Mouse (Mus musculus) hindbrain, embryonic 12.5 days (tissue): ENCODE results near the gene Tmem218. TPM values are rescaled to one million over a fixed set of nuclear protein-coding genes. Genes with fewer than 3 reads are reported as not detected.

Source experiments
- ATAC-seq: fragments of 200-750 bp; cut with Nextera tagmentation; 2 replicates; pipeline ENCODE4 v1.8.0; 2017; ENCODE audit warnings: moderate TSS enrichment; ENCODE audit not compliant: low FRiP score
- H3K27ac ChIP-seq: fragments of 300-500 bp; sonication (generic); 2 replicates; pipeline ENCODE4 v1.5.1; 2016; ENCODE audit warnings: mild to moderate bottlenecking
- H3K27me3 ChIP-seq: fragments of 300-500 bp; sonication (generic); 2 replicates; pipeline ENCODE4 v1.6.1; 2016; ENCODE audit warnings: mild to moderate bottlenecking
- H3K36me3 ChIP-seq: fragments of 300-500 bp; sonication (generic); 2 replicates; pipeline ENCODE4 v1.6.1; 2016; ENCODE audit warnings: mild to moderate bottlenecking
- H3K4me1 ChIP-seq: fragments of 300-500 bp; sonication (generic); 2 replicates; pipeline ENCODE4 v1.6.1; 2016
- H3K4me2 ChIP-seq: fragments of 300-500 bp; sonication (generic); replicated peaks from 2 replicates; pipeline ENCODE4 v1.6.1; 2016; ENCODE audit warnings: mild to moderate bottlenecking
- H3K4me3 ChIP-seq: fragments of 300-500 bp; sonication (generic); 2 replicates; pipeline ENCODE4 v1.5.1; 2016; ENCODE audit warnings: mild to moderate bottlenecking
- H3K9ac ChIP-seq: fragments of 300-500 bp; sonication (generic); 2 replicates; pipeline ENCODE4 v1.6.1; 2016; ENCODE audit warnings: mild to moderate bottlenecking, moderate library complexity
- H3K9me3 ChIP-seq: fragments of 300-500 bp; sonication (generic); replicated peaks from 2 replicates; pipeline ENCODE4 v1.6.1; 2016; ENCODE audit warnings: mild to moderate bottlenecking
- WGBS: fragments of 180-500 bp; shearing (Covaris S2); methylation state at CpG from one replicate; pipeline ENCODE4 v1.1.7; 2016; 5-methylcytosine and 5-hydroxymethylcytosine counted together
- polyA plus RNA-seq: library from polyadenylated mRNA; unstranded; fragments of >200 nt; fragmentation: Nextera tagmentation; extraction: Ambion mirVana; gene quantifications from 2 replicates; pipeline ENCODE4 v1.2.1, GENCODE M21; 2016

Tmem218 gene
- polyA plus RNA-seq, 1 experiment from 2014 or later, result 12.7 TPM

DNA sequence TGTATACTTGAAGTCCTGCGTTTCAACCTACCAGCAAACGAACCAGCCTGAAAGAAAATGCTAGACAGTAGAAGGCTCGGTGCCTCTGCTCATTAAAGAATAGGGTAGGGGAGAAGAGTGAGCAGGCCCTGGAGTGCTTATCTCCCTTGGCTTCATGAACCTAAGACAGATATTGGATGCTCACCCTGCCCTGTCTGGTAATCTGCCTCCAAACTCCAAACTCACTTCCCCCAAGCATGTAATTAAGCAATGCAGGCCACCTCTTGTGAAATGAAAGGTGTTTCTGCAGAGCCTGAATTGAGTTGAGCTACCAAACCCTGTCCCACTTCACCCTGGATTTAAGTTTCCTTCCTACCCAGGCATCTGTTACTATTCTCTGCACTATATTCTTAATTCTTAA lies 34.7 kb downstream of the Tmem218 start:
- H3K4me2 ChIP-seq, result no peak overlapping the region
- H3K4me1 ChIP-seq, result no peaks in the 10 kb centered on the region
- no peak for ATAC-seq
- H3K36me3 ChIP-seq, result no peaks in the 10 kb centered on the region
- H3K27me3 ChIP-seq, result no peaks in the 10 kb centered on the region
- H3K27ac ChIP-seq, result no peak overlapping the region
- no peaks in the 10 kb centered on the region for H3K9me3 ChIP-seq
- no peak overlapping the region for H3K4me3 ChIP-seq
- no peak overlapping the region for H3K9ac ChIP-seq
- 86% methylated on average over 3 of the region's 3 CpGs for WGBS

DNA sequence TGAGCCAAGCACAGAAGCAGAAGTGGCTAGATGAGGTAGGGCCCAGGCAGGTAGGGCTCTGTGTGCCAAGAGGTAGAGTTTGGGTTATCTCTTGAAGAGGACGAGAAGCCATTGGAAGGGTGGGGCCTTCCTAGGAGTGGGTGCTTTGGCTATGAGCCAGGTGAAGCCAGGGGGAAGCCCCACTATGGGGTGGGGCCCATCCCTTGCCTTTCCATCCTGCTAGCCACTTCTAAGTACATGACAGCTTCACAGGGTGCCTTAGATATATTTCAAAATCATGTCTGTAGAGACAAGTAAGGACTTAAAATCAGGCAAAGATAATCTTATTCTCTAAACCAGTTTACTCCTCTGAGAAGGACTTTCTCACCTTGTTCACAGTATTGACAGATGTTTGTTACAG lies 36.6 kb downstream of the Tmem218 start:
- H3K27me3 ChIP-seq, result no peaks in the 10 kb centered on the region
- no peak overlapping the region for H3K4me3 ChIP-seq
- WGBS, result 80% methylated on average over 1 of the region's 1 CpGs
- no peak overlapping the region for H3K9ac ChIP-seq
- no peak overlapping the region for H3K4me2 ChIP-seq
- H3K9me3 ChIP-seq, result no peaks in the 10 kb centered on the region
- H3K27ac ChIP-seq, result no peak overlapping the region
- no peak for ATAC-seq
- no peaks in the 10 kb centered on the region for H3K36me3 ChIP-seq
- H3K4me1 ChIP-seq, result no peaks in the 10 kb centered on the region

DNA sequence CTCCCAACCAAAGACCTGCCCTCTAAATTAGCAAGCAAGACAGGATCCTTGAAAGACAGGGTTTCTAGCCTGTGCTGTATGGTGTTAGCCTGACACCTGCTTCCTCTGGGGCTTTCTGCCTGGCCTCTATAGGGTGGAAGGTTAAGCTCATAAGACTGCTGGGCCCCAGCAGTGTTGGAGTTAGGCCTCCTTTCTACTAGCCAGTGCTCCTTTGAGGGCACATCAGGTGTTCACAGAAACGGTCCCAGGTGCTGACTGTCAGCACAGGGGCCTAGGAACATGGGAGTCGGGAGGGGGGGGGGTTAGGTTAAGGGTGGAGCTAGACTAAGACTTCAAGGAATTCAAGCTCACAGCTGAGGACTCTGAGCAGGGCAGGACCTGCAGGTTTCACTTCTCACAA lies 37.4 kb downstream of the Tmem218 start:
- H3K27me3 ChIP-seq, result no peaks in the 10 kb centered on the region
- no peak overlapping the region for H3K27ac ChIP-seq
- H3K36me3 ChIP-seq, result no peaks in the 10 kb centered on the region
- 66% methylated on average over 2 of the region's 2 CpGs for WGBS
- H3K9me3 ChIP-seq, result no peaks in the 10 kb centered on the region
- no peak overlapping the region for H3K9ac ChIP-seq
- H3K4me1 ChIP-seq, result no peaks in the 10 kb centered on the region
- no peak overlapping the region for H3K4me2 ChIP-seq
- no peak overlapping the region for H3K4me3 ChIP-seq
- no peak for ATAC-seq

DNA sequence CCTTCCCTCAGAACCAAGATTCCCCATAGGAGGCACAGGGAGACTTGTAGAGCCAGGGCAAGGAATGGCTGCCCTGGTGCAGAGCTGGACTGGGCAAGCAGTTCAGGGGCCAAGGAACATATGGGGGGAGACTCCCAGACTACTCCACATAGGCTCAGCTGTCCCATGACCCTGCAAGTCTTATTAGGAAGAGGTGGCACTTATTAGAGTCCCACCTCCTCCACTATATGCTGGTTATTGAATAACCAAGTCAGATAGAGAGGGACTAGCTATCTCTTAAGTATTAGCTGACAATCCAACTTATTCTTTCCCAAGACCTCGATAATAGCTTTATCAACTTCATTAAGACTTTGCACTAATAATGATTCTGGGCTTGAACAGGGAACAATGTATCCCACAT lies 37.8 kb downstream of the Tmem218 start:
- 97% methylated on average over 1 of the region's 1 CpGs for WGBS
- no peak for ATAC-seq

DNA sequence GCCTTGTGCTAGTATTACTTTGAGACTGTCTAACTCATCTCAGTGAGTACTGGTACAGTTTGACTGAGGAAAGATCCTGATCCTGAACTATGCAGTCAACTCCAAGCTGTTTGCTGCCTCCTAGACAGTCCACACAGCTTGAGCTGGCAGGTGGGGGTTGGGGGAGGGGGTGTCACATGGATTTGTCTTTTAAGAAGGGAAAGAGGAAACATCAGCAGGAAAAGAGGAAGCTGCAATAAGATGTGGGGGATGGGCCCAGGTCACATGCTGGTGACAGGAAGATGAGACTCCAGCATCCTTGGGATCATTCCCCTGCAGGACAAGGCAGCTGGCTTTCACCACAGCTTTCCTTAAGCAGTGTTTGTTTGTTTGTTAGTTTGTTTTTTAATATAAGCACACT lies 39.4 kb downstream of the Tmem218 start:
- no peaks in the 10 kb centered on the region for H3K9me3 ChIP-seq
- no peak for ATAC-seq
- H3K4me1 ChIP-seq, result no peaks in the 10 kb centered on the region
- no peaks in the 10 kb centered on the region for H3K36me3 ChIP-seq
- H3K4me2 ChIP-seq, result no peak overlapping the region
- H3K27me3 ChIP-seq, result no peaks in the 10 kb centered on the region
- no peak overlapping the region for H3K9ac ChIP-seq
- no peak overlapping the region for H3K4me3 ChIP-seq
- no peak overlapping the region for H3K27ac ChIP-seq

More for the DNA sequence above, 37.8 kb downstream of the Tmem218 start:
- Histone ChIP-seq H3K4me2 (no peak overlapping the region), H3K4me3 (no peak overlapping the region), H3K9me3 (no peaks in the 10 kb centered on the region), H3K9ac (no peak overlapping the region), H3K36me3 (no peaks in the 10 kb centered on the region), H3K4me1 (no peaks in the 10 kb centered on the region), H3K27ac (no peak overlapping the region), H3K27me3 (no peaks in the 10 kb centered on the region)

DNA sequence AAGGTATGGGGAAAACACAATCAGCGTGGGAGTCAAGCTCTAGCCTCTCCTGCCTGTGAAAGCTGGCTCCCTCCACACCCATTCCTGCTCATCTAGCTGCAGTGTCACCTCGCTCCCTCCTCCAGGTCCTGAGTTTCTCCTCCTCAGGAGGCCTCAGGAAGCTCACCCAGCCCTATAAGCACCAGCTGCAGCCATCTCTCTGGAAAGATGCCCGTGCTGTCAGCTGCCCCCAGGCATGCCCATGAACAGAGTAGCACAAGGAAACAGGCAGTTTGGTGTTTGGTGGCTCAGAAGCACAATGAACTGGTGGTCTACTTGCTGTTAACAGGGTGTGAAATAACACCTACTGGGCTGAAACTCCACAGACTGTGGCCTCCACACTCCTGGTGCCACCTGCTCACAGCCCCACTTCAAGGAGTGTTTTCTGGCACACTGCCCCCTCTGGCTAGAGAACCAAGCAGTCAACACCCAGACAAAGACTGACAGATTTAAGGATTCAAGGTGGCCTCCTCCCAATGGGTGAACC lies 40.4 kb downstream of the Tmem218 start:
- 63% methylated on average over 3 of the region's 3 CpGs for WGBS
- no peak; the same call in 1 of the 2 replicates for ATAC-seq
- no peaks in the 10 kb centered on the region for H3K9me3 ChIP-seq
- no peaks in the 10 kb centered on the region for H3K4me1 ChIP-seq
- H3K4me2 ChIP-seq, result no peak overlapping the region
- no peak overlapping the region for H3K27ac ChIP-seq
- H3K36me3 ChIP-seq, result no peaks in the 10 kb centered on the region
- no peak overlapping the region for H3K4me3 ChIP-seq
- H3K27me3 ChIP-seq, result no peaks in the 10 kb centered on the region
- no peak overlapping the region for H3K9ac ChIP-seq

DNA sequence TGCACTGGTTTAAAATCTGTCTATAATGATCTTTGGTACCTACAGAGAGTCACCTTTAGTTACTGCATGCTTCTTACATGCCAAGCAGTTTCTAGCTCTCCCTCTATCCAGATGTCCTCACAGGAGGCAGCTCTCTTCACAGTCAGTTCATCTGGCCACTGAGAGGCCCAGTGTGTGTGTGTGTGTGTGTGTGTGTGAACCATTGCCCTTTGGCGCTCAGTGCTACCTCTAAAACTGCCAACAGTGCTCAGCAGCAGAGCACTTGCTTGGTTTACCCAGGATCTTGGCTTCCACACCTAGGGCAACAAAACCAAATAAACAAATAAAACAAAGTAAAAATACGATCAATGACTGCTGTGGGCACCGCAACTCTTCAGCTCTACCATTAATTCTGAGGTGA lies 42.0 kb downstream of the Tmem218 start:
- 93% methylated on average over 3 of the region's 3 CpGs for WGBS
- no peak overlapping the region for H3K4me3 ChIP-seq
- H3K36me3 ChIP-seq, result no peaks in the 10 kb centered on the region
- H3K27me3 ChIP-seq, result peaks cover 5% of the 10 kb centered on the region
- no peak overlapping the region for H3K27ac ChIP-seq
- no peaks in the 10 kb centered on the region for H3K9me3 ChIP-seq
- ATAC-seq, result no peak
- H3K9ac ChIP-seq, result no peak overlapping the region
- H3K4me1 ChIP-seq, result peaks cover 5% of the 10 kb centered on the region
- no peak overlapping the region for H3K4me2 ChIP-seq

DNA sequence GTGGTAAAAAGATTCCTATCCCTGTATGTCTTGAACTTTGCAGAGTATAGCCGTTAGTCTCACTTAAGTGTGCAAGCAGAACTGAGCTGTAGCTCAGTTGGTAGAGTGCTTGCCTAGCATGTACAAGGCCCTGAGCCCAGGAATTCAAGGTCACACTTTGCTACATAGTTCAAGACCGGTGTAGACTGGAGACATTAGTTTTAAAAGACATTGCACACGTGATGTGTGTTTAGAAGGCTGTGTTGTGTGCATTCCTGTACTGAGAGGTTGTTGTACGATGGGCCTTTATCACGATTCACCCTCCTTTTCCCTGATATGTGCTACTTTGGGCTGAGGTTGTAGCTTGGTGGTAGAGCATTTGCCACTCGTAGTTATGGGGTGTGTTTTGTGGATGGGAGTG lies 42.6 kb downstream of the Tmem218 start:
- Histone ChIP-seq H3K4me3 (no peak overlapping the region), H3K4me1 (peaks cover 11% of the 10 kb centered on the region)

DNA sequence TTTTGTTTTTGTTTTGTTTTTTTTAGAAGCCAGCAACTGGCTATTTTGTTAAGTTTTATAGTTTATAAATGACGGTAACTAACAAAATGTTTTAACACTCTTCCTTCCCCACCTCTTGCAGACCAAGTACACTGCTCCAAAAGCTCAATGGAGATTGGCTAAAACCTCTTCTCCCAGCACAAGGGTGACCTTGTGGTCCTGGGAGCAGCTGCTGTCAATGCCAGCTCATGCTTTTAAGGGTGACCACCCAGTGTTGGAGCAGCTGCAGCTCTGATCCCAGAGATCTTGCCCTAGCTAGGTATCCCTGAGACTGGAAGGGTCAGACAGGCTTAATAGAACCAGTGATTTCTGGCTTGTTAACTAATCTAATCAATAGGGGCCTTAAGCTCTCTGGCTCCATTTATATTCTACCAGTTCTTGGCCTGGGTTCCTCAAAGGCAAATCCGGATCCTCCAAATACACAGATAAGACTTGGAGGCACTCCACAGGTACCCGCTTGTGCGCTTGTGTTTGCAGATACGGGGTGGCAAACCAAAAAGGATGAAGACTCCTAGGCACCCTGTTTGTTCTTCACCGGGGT lies 46.6 kb downstream of the Tmem218 start:
- no peaks in the 10 kb centered on the region for H3K9me3 ChIP-seq
- 0 out of 2 replicates have a peak, but pooled peaks have one; percentile 7 for ATAC-seq
- H3K27me3 ChIP-seq, result peaks cover 5% of the 10 kb centered on the region
- peak overlapping the region; percentile 84 for H3K4me2 ChIP-seq
- 0 out of 2 replicates have a peak overlapping the region, but pooled peaks have one; percentile 63 for H3K9ac ChIP-seq
- H3K36me3 ChIP-seq, result no peaks in the 10 kb centered on the region
- WGBS, result 25% methylated on average over 6 of the region's 6 CpGs
- H3K4me1 ChIP-seq, result peaks cover 15% of the 10 kb centered on the region
- no peak overlapping the region for H3K27ac ChIP-seq
- peak overlapping the region; percentile 40 for H3K4me3 ChIP-seq

More for the DNA sequence above, 42.6 kb downstream of the Tmem218 start:
- Histone ChIP-seq H3K4me2 (no peak overlapping the region), H3K27me3 (peaks cover 5% of the 10 kb centered on the region), H3K9me3 (no peaks in the 10 kb centered on the region), H3K9ac (no peak overlapping the region), H3K36me3 (no peaks in the 10 kb centered on the region), H3K27ac (no peak overlapping the region)
- ATAC-seq, result no peak
- WGBS, result 89% methylated on average over 6 of the region's 6 CpGs

DNA sequence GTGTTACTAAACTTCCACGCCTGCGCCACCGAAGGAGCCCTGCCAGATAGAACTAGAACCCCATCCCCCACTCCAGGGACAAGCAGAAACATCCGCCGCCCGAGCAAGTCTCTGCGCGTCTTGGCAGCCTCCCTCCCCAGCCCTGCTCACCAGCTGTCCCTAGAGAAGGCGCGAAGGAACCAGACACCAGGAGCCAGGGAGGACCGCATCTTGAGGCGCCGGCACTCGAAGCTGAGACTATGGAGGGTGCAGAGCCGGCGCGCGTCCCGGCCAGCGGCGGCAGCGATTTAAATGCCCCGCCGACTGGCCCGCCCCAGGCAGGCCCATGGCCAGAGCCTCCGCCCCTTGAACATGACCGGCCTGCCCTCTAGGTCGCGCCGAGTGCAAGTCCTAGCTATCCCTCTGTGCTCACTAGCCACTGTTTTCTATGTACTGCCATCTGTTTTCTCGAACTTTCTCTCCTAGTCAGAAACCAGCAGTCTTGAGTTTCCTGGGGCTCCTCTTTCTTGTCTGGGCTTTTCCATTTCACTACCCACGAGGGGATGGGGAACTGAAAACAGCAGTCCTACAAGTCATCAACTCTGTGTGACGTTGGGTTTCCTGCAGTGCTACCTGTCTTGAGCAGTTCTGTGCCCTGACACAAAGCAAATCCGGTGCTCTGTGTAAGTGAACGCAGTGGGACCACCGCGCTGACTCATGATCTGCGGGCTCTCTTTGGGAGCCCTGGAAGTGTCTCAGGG lies 47.3 kb downstream of the Tmem218 start, which contains the start of gene Slc37a2:
Slc37a2 (minus strand) TSS at position 590 of the 740 bp plus-strand sequence.
- peak; percentile 71 for ATAC-seq

DNA sequence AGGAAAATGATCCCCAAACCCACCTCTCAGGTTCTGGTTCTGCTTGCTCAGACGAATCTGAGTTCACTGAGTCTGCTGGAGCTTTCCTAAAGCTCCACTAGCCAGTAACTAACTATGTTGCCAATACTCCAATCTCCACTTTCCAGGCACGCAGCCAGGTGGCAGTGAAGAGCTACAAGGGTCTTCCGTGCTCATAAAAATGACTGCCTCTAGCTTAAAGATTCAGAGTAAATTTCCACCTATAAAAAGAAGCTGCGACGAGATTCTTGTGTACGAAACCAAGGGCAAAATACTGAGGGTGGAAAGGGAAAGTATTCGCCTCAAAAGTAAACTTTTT lies 47.8 kb downstream of the Tmem218 start:
- H3K27me3 ChIP-seq, result peaks cover 5% of the 10 kb centered on the region
- peaks cover 15% of the 10 kb centered on the region for H3K4me1 ChIP-seq
- no peaks in the 10 kb centered on the region for H3K9me3 ChIP-seq
- WGBS, result 38% methylated on average over 7 of the region's 7 CpGs
- no peak overlapping the region for H3K9ac ChIP-seq
- peak overlapping the region; percentile 40 for H3K4me3 ChIP-seq
- H3K36me3 ChIP-seq, result no peaks in the 10 kb centered on the region
- H3K4me2 ChIP-seq, result peak overlapping the region; percentile 84
- peak; percentile 60; the same call in 1 of the 2 replicates for ATAC-seq
- H3K27ac ChIP-seq, result no peak overlapping the region

More for the DNA sequence above, 47.3 kb downstream of the Tmem218 start, which contains the start of gene Slc37a2:
- Histone ChIP-seq H3K4me2 (peak within 1 kb of the TSS; percentile 84), H3K4me3 (peak within 1 kb of the TSS; percentile 40), H3K9ac (peak within 1 kb of the TSS; percentile 63), H3K36me3 (no peaks in the 10 kb centered on the region), H3K27me3 (peaks cover 5% of the 10 kb centered on the region), H3K4me1 (peaks cover 15% of the 10 kb centered on the region), H3K27ac (no peak within 1 kb of the TSS), H3K9me3 (no peaks in the 10 kb centered on the region)
- 4% methylated on average over 36 of the region's 38 CpGs for WGBS

DNA sequence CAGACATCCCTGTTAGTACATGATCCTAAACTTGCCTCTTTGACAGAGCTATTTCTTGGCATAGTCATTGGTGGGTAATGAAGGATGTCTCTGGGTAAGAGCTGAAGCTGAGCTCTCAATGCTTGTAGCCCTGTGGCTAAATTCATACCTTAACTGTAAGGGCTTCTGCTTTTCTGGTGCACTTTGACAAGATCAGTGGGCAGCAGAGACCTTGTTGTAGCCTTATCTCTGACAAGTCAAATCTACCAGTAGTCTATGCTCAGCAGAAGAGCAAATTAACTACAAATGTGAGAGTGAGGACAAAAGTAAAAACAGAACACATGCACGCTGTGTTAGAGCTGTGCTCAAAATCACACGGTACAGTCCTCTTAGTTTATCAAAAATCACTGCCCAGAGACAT lies 58.6 kb downstream of the Tmem218 start:
- Histone ChIP-seq H3K27me3 (no peaks in the 10 kb centered on the region), H3K4me1 (no peaks in the 10 kb centered on the region), H3K4me2 (no peak overlapping the region), H3K9me3 (no peaks in the 10 kb centered on the region), H3K36me3 (no peaks in the 10 kb centered on the region), H3K27ac (no peak overlapping the region), H3K4me3 (no peak overlapping the region), H3K9ac (no peak overlapping the region)
- no peak for ATAC-seq
- 92% methylated on average over 2 of the region's 2 CpGs for WGBS
